Mouse (Mus musculus): Measurements from ENCODE around the gene Olfr248. TPM values are rescaled to one million over a fixed set of nuclear protein-coding genes. Genes with fewer than 3 reads are reported as not detected.
"Not testable (repeated sequence)": the region's sequence is repeated elsewhere in the genome, so short reads cannot be mapped to it uniquely, and the experiment has no call there.

The Olfr248 gene
- polyA plus RNA-seq (2012; fragmentation: generic; extraction: Trizol) = not detected

DNA sequence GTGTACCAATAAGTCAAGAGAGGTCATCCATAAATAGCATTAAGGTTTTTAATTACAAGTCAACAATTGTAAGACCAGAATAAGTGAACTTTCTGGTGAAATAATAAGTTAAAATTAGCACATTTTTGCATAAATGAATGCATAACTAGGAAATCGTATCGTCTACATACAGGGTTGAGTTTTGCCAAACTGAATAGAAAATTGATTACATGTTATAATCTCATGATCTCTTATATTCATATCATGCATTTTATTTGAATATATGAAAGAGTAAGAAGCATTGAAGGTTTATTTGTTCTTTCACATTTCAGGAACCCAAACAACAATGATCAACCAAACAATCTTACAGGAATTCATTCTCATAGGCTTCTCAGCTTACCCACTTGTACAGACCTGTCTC is at the start of gene Olfr248:
Gene Olfr248 (plus strand): TSS at position 301 of the 400 bp plus-strand sequence.
- no peak within 1 kb of the TSS for H3K4me2 ChIP-seq (ENCODE audit: low read depth)
- no peaks in the 10 kb centered on the region for H3K27me3 ChIP-seq (ENCODE audit: control insufficient read depth, insufficient read depth, insufficient read length)
- no peaks in the 10 kb centered on the region for H3K79me2 ChIP-seq (ENCODE audit: control insufficient read depth, insufficient read depth)
- no peak within 1 kb of the TSS for H3ac ChIP-seq (ENCODE audit: control insufficient read depth, insufficient read length)
- H3K4me3 ChIP-seq = no peak within 1 kb of the TSS
- TF ChIP-seq REST (IDR thresholded peaks at IDR 0.05; ENCODE audit: insufficient read depth, insufficient read length) (no peak), USF1 (IDR thresholded peaks at IDR 0.05; ENCODE audit: low read depth) (no peak), POLR2A (IDR thresholded peaks at IDR 0.05; ENCODE audit: insufficient read length, low read depth) (no peak), MYOD1 (IDR thresholded peaks at IDR 0.05; ENCODE audit: control insufficient read depth in 1 of 3, insufficient read length in 2 of 3, low read depth in 2 of 3) (no peak), TCF12 (IDR thresholded peaks at IDR 0.05; ENCODE audit: insufficient read depth, poor library complexity, severe bottlenecking) (no peak), TCF3 (IDR thresholded peaks at IDR 0.05; ENCODE audit: insufficient read length, low read depth) (no peak), CEBPB (IDR thresholded peaks at IDR 0.05; ENCODE audit: insufficient read depth, poor library complexity, severe bottlenecking) (no peak), MYOG (IDR thresholded peaks at IDR 0.05; ENCODE audit: control insufficient read depth in 1 of 3, insufficient read depth in 1 of 3, insufficient read length in 2 of 3, low read depth in 2 of 3) (no peak), POLR2AphosphoS2 (IDR thresholded peaks at IDR 0.05; ENCODE audit: insufficient read length, low read depth) (no peak)
- H3K36me3 ChIP-seq (ENCODE audit: control insufficient read depth, insufficient read depth) = no peaks in the 10 kb centered on the region

DNA sequence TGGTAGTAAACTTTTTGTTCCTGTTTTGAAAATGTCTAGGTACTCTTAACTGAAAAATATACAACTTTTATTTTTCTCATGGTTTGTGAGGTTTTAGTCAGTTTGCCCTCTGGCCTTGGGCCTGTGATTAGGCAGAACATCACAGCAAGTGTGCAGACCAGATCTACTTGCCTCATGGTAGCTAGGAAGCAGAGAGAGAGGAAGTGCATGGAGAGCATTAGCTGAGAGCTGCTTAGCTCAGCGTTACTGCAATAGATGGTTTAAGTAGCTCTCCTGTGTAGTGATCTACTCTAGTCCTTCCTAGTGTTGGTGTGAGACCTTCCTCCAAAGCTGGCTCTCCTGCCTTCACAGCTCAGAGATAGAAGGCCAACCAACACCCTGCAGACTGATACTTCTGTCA is 37.2 kb upstream of the Olfr248 start:
- H3K27me3 ChIP-seq (ENCODE audit: control insufficient read depth, insufficient read depth, insufficient read length) = not testable (repeated sequence)

DNA sequence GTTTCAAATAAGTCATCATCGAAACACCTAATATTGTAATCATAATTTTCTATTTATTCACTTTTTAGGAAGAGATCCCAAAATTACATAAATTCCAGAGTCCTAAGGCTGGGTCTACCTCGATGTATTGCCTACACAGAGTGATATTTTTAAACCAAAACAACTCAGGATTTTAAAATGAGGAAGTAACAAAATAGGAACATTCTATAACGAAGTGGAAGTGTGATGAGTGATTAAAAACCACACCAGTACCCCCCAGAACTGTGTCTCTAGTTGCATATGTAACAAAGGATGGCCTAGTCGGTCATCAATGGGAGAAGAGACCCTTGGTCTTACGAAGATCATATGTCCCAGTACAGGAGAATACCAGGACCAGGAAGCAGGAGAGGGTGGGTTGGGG is 36.2 kb upstream of the Olfr248 start:
- H3K79me2 ChIP-seq (ENCODE audit: control insufficient read depth, insufficient read depth) = no peaks in the 10 kb centered on the region
- H3K36me3 ChIP-seq (ENCODE audit: control insufficient read depth, insufficient read depth) = no peaks in the 10 kb centered on the region
- H3ac ChIP-seq (ENCODE audit: control insufficient read depth, insufficient read length) = no peak overlapping the region
- H3K4me3 ChIP-seq = no peak overlapping the region
- TF ChIP-seq MYOG (IDR thresholded peaks at IDR 0.05; ENCODE audit: control insufficient read depth in 1 of 3, insufficient read depth in 1 of 3, insufficient read length in 2 of 3, low read depth in 2 of 3) (no peak), TCF12 (IDR thresholded peaks at IDR 0.05; ENCODE audit: insufficient read depth, poor library complexity, severe bottlenecking) (no peak), MYOD1 (IDR thresholded peaks at IDR 0.05; ENCODE audit: control insufficient read depth in 1 of 3, insufficient read length in 2 of 3, low read depth in 2 of 3) (no peak), TCF3 (IDR thresholded peaks at IDR 0.05; ENCODE audit: insufficient read length, low read depth) (no peak), CEBPB (IDR thresholded peaks at IDR 0.05; ENCODE audit: insufficient read depth, poor library complexity, severe bottlenecking) (no peak), E2F4 (IDR thresholded peaks at IDR 0.05; ENCODE audit: insufficient read depth) (no peak), MAX (IDR thresholded peaks at IDR 0.05; ENCODE audit: low read depth) (no peak), USF1 (IDR thresholded peaks at IDR 0.05; ENCODE audit: low read depth) (no peak), REST (IDR thresholded peaks at IDR 0.05; ENCODE audit: insufficient read depth, insufficient read length) (no peak), SRF (IDR thresholded peaks at IDR 0.05; ENCODE audit: control insufficient read depth, insufficient read length, low read depth) (no peak), POLR2A (IDR thresholded peaks at IDR 0.05; ENCODE audit: insufficient read length, low read depth) (no peak), POLR2AphosphoS2 (IDR thresholded peaks at IDR 0.05; ENCODE audit: insufficient read length, low read depth) (no peak)
- no peaks in the 10 kb centered on the region for H3K27me3 ChIP-seq (ENCODE audit: control insufficient read depth, insufficient read depth, insufficient read length)
- no peak overlapping the region for H3K4me2 ChIP-seq (ENCODE audit: low read depth)

More for the DNA sequence above, 37.2 kb upstream of the Olfr248 start:
- not testable (repeated sequence) for H3ac ChIP-seq (ENCODE audit: control insufficient read depth, insufficient read length); H3K4me2 ChIP-seq (ENCODE audit: low read depth); H3K79me2 ChIP-seq (ENCODE audit: control insufficient read depth, insufficient read depth); H3K4me3 ChIP-seq; H3K36me3 ChIP-seq (ENCODE audit: control insufficient read depth, insufficient read depth)

DNA sequence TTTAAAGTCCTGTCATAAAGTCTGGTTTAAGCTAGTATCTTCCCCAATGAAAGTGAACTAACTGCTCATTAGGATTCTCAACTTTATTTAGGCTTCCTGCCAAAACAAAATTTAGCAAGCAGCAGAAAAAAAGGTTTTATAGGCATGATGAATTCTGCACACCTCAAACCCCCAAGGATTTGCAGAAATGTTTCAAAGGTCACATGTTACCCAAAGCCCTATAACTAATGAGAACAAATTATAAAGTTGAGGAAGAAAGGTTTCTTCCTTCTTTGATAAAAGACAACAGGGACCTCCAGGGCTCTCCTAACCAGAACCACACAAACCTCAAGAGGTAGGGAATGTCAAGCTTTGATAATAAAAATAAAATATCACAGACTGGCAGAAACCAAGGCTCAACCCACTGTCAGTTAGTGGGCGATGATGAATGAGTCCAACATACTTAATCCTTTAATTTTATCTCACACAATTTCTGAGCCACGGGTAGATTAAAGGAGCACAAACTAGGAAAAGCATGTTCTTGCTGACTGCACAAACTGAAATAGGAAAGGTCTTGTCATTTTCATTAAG is 25.9 kb upstream of the Olfr248 start, which contains the start of gene Olfr417:
Gene Olfr417 (plus strand): TSS at position 241 of the 570 bp plus-strand sequence.
- Histone ChIP-seq H3K79me2 (ENCODE audit: control insufficient read depth, insufficient read depth) (no peaks in the 10 kb centered on the region), H3K27me3 (ENCODE audit: control insufficient read depth, insufficient read depth, insufficient read length) (no peaks in the 10 kb centered on the region), H3K4me2 (ENCODE audit: low read depth) (no peak within 1 kb of the TSS), H3K36me3 (ENCODE audit: control insufficient read depth, insufficient read depth) (no peaks in the 10 kb centered on the region), H3ac (ENCODE audit: control insufficient read depth, insufficient read length) (no peak within 1 kb of the TSS), H3K4me3 (no peak within 1 kb of the TSS)
- no peak for TF ChIP-seq CEBPB (IDR thresholded peaks at IDR 0.05; ENCODE audit: insufficient read depth, poor library complexity, severe bottlenecking)
- TF ChIP-seq USF1 (IDR thresholded peaks at IDR 0.05; ENCODE audit: low read depth) = no peak
- no peak for TF ChIP-seq POLR2A (IDR thresholded peaks at IDR 0.05; ENCODE audit: insufficient read length, low read depth)
- TF ChIP-seq POLR2AphosphoS2 (IDR thresholded peaks at IDR 0.05; ENCODE audit: insufficient read length, low read depth) = no peak
- TF ChIP-seq TCF12 (IDR thresholded peaks at IDR 0.05; ENCODE audit: insufficient read depth, poor library complexity, severe bottlenecking) = no peak
- TF ChIP-seq MAX (IDR thresholded peaks at IDR 0.05; ENCODE audit: low read depth) = no peak
- no peak for TF ChIP-seq MYOG (IDR thresholded peaks at IDR 0.05; ENCODE audit: control insufficient read depth in 1 of 3, insufficient read depth in 1 of 3, insufficient read length in 2 of 3, low read depth in 2 of 3)
- no peak for TF ChIP-seq TCF3 (IDR thresholded peaks at IDR 0.05; ENCODE audit: insufficient read length, low read depth)
- no peak for TF ChIP-seq REST (IDR thresholded peaks at IDR 0.05; ENCODE audit: insufficient read depth, insufficient read length)
- no peak for TF ChIP-seq E2F4 (IDR thresholded peaks at IDR 0.05; ENCODE audit: insufficient read depth)
- TF ChIP-seq SRF (IDR thresholded peaks at IDR 0.05; ENCODE audit: control insufficient read depth, insufficient read length, low read depth) = no peak
- TF ChIP-seq MYOD1 (IDR thresholded peaks at IDR 0.05; ENCODE audit: control insufficient read depth in 1 of 3, insufficient read length in 2 of 3, low read depth in 2 of 3) = no peak

DNA sequence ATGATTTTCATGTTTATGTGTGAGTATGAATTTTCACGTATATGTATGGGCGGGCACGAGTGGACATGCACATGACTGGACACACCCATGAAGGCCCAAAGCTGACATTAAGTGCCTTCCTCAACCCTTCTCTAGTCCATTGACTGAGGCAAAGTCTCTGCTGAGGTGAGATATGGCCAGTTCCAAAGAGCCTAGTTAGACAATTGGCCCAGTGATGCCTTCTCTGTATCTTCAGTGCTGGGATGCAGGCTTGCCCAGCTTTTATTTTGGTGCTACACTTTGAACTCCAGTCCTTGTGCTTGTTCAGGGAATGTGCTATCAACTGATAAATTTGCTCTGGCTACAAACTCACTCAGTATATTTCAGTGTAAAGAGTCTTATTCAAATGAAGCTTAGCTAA is 17.0 kb upstream of the Olfr248 start:
- H3K4me2 ChIP-seq (ENCODE audit: low read depth) = no peak overlapping the region
- H3ac ChIP-seq (ENCODE audit: control insufficient read depth, insufficient read length) = no peak overlapping the region
- H3K27me3 ChIP-seq (ENCODE audit: control insufficient read depth, insufficient read depth, insufficient read length) = no peaks in the 10 kb centered on the region
- no peaks in the 10 kb centered on the region for H3K79me2 ChIP-seq (ENCODE audit: control insufficient read depth, insufficient read depth)
- no peaks in the 10 kb centered on the region for H3K36me3 ChIP-seq (ENCODE audit: control insufficient read depth, insufficient read depth)
- no peak for TF ChIP-seq POLR2AphosphoS2 (IDR thresholded peaks at IDR 0.05; ENCODE audit: insufficient read length, low read depth)
- TF ChIP-seq MYOD1 (IDR thresholded peaks at IDR 0.05; ENCODE audit: control insufficient read depth in 1 of 3, insufficient read length in 2 of 3, low read depth in 2 of 3) = no peak
- TF ChIP-seq SRF (IDR thresholded peaks at IDR 0.05; ENCODE audit: control insufficient read depth, insufficient read length, low read depth) = no peak
- TF ChIP-seq TCF3 (IDR thresholded peaks at IDR 0.05; ENCODE audit: insufficient read length, low read depth) = no peak
- no peak for TF ChIP-seq POLR2A (IDR thresholded peaks at IDR 0.05; ENCODE audit: insufficient read length, low read depth)
- no peak for TF ChIP-seq USF1 (IDR thresholded peaks at IDR 0.05; ENCODE audit: low read depth)
- no peak for TF ChIP-seq MAX (IDR thresholded peaks at IDR 0.05; ENCODE audit: low read depth)
- no peak for TF ChIP-seq TCF12 (IDR thresholded peaks at IDR 0.05; ENCODE audit: insufficient read depth, poor library complexity, severe bottlenecking)
- TF ChIP-seq REST (IDR thresholded peaks at IDR 0.05; ENCODE audit: insufficient read depth, insufficient read length) = no peak
- TF ChIP-seq E2F4 (IDR thresholded peaks at IDR 0.05; ENCODE audit: insufficient read depth) = no peak
- no peak for TF ChIP-seq MYOG (IDR thresholded peaks at IDR 0.05; ENCODE audit: control insufficient read depth in 1 of 3, insufficient read depth in 1 of 3, insufficient read length in 2 of 3, low read depth in 2 of 3)
- TF ChIP-seq CEBPB (IDR thresholded peaks at IDR 0.05; ENCODE audit: insufficient read depth, poor library complexity, severe bottlenecking) = no peak
- H3K4me3 ChIP-seq = no peak overlapping the region

Data from myocyte (in vitro differentiated cells).